Mouse (Mus musculus) heart, postnatal 36 days (tissue): Measurements from ENCODE around the gene Rpl41. TPM values are rescaled to one million over a fixed set of nuclear protein-coding genes. Genes with fewer than 3 reads are reported as not detected.

Experiments
- DNase-seq, 2 experiments: peaks; one replicate each; pipeline ENCODE4 v3.0.0; 2021 to 2022
- intact Hi-C: fragments of 180-260 bp; cut with DNase I; formaldehyde crosslinking; loops from one replicate; pipeline ENCODE4 v1.15.1; 2025
- total RNA-seq, 2 experiments: library from RNA; stranded (reverse); gene quantifications; 2 replicates each; pipeline ENCODE4 v1.2.3; 2021

Gene Rpl41
- 1,000 to 10,000 TPM; 1,509 to 1,535 TPM for total RNA-seq

- peak; percentile 89 to 90 for DNase-seq
- intact Hi-C loops: loop anchor here (5.0 kb wide), 1 partner anchor 137 kb away; the partner anchor contains the start of genes Nabp2 and Rnf41
These were observed at the start of gene Rpl41 for GRCm38 (mm10) chr10:128548947-128549681. Gene Rpl41, minus strand, starts transcription at chr10:128549305.

DNA sequence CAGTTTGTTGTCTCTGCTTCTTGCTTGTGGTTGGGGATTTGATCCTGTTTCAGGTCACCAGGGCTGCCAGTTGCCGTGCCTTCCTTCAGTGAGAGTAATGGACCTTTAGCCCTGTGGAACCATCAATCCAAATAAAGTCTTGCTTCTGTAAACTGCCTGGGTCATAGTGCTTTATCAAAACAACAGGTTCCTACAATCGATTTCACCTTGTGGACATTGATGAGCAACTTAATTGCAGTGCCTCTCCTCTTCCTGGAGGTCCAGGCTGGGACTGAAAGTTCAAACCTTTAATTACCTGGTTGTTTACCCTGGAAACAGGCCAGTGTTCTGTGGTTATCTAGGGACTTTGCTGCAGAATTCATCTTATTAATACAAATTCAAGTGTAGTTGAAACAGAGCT lies 49.4 kb upstream of the Rpl41 start:
- no peak for DNase-seq
- intact Hi-C loops: no loop called here

GRCm38 (mm10) chr10:128592797-128593196 lies 43.7 kb upstream of the Rpl41 start:
- DNase-seq: no peak
- intact Hi-C loops: loop anchor here (5.0 kb wide), 1 partner anchor 40 kb away; no protein-coding TSS in a partner anchor

GRCm38 (mm10) chr10:128591436-128591835 lies 42.3 kb upstream of the Rpl41 start:
- intact Hi-C loops: loop anchor here (5.0 kb wide), 1 partner anchor 39 kb away; no protein-coding TSS in a partner anchor
- DNase-seq: no peak

DNA sequence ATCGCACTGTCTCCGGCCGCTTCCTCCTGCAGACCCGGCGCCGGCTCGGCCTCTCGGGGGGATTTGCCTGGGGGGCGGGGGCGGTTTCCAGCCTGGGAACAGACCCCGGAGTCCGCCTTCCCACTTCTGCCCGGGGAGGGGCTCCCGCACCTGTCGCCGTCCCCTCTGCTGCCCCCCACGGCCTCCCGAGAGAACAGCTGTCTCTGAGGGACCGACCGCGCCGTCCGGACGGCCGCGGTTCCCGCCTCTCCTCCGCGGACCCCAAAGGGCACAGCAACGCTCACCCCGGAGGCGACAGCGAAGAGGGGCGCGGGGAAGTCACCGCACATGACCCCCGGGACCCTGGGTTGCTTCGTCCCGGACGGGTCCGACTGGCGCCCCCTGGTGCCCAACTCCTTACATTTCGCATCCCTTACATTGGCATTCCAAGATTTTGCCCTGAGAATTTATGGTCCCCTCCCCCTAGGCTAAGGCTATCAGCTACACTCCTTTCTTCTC lies 41.1 kb upstream of the Rpl41 start:
- intact Hi-C loops: loop anchor here (5.0 kb wide), 1 partner anchor 38 kb away; no protein-coding TSS in a partner anchor
- DNase-seq: peak; percentile 66 to 73

DNA sequence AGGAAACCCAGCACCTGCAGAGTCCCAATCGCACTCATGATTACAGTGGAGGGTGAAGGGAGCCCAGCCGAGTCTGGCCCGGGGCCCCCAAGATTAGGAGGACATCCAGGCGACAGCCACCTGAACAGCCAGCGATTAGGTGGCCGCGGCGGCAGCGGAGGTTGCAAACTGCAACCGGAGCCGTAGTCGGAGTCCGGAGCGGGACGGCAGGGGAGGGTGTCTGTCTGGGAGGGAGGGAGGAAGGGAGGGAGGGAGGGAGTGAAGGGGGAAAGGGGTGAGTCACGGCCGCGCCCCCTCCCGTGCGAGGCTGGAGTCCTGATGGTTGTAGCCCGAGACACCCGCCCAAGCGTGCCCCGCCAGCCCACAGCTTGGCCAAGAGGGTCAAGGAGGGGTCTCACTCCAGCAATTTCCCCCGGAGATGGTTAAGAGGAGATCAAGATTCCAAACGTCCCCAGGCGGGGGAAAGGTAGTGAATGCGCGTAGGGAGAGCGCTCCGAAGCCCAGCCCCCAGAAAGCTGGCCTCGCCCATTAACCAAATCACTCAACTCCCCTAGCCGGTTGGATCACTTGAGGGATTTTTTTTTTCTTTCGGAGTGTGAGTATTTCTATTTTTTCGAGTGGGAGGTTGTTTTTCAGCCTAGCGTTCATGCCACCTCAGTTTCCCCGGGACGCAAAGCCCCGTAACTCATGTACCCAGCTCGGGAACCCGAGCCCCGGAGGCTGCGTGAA lies 40.5 kb upstream of the Rpl41 start, which contains the start of gene Erbb3:
TSS of gene Erbb3 (minus strand) at position 189 of the 729 bp plus-strand sequence.
- peak; percentile 42 to 52 for DNase-seq
- intact Hi-C loops: loop anchor here (5.0 kb wide), 1 partner anchor 37 kb away; no protein-coding TSS in a partner anchor

- intact Hi-C loops: no loop called here
These were observed 39.8 kb upstream of the Rpl41 start for GRCm38 (mm10) chr10:128588775-128589463.

DNA sequence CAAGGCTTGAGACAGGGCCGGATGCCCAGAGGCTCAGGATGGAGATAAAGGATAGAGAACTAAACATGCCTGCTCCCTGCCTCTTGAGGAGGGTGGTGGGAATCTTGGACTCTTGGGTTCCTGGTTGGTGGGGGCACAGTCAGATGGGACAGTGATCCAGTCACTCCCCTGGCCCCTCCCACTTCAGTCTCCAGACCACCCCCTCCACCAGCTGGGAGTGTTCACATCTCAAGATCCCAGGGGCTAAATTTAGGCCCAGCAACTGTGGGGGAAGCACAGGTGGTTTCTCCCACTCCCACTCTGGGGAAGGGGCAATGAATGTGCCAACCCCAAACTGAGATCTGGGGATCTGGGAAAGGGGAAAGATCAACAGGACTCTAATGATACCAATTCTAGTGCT lies 39.0 kb upstream of the Rpl41 start:
- intact Hi-C loops: no loop called here

More at GRCm38 (mm10) chr10:128588775-128589463, 39.8 kb upstream of the Rpl41 start:
- DNase-seq: no peak

GRCm38 (mm10) chr10:128587697-128588096 lies 38.6 kb upstream of the Rpl41 start:
- intact Hi-C loops: no loop called here
- no peak for DNase-seq

More for the DNA sequence above, 39.0 kb upstream of the Rpl41 start:
- no peak for DNase-seq

DNA sequence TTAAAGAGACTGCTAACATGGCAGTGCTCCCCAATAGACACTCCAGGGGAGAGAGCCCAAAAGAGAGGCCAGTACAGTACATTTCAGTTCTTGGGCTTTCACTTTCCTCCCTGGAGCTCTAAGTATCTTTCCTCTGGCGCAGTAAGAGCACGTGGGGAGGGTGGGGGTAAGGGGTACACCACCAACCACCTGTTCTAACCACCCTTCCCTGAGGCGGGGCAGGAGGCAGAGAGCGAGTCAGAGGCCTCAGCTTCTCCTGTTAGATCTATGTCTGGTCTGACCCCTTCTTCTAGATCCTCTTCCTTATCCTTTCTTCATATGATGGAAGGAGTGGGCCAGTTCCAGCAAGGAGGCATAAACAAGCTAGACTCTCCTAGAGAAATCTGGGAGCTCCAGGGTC lies 38.0 kb upstream of the Rpl41 start:
- DNase-seq: no peak
- intact Hi-C loops: no loop called here

- no peak for DNase-seq
- intact Hi-C loops: no loop called here
These were observed 37.4 kb upstream of the Rpl41 start for GRCm38 (mm10) chr10:128586546-128586945.

DNA sequence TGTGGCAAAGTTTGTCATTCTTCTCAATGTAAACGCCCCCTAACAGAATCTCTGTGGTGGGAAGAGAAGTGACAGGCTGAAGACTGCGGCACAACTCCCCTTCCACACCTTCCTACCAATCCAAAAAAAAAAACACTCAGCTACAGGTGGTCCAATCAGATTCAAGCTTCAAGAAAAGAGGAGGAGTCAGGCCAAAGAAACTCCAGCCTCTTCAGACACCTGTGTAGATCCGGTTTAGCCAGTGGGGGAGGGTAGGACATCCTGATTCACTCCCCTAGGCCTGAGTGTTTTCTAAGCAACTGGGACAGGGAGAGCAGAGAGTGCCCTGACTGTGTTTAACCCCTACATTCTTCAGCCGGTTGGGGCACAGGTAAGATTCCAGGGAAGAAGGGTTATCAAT lies 35.3 kb upstream of the Rpl41 start:
- intact Hi-C loops: no loop called here
- no peak for DNase-seq

DNA sequence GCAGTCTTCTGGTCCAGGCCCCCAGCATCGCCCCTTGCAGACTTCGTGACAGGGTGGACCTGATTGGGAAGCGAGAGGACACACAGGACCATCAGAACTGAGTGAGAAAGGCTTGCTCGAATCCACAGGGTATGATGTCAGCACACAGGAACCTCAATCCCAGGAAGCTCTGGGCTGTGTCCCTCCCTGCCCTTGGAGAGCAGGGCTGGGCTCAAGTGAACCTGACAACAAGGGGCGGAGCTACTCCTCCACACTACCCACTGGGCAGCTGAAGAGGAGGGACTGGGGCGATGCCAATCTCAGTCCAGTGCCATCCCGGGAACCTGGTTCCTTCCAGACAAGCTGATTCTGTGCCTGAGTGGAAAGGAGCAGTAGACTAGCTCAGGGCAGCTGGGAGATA lies 34.5 kb upstream of the Rpl41 start:
- intact Hi-C loops: loop anchor here (2.0 kb wide), 1 partner anchor 17 kb away; no protein-coding TSS in a partner anchor
- peak; percentile 44 to 51 for DNase-seq

DNA sequence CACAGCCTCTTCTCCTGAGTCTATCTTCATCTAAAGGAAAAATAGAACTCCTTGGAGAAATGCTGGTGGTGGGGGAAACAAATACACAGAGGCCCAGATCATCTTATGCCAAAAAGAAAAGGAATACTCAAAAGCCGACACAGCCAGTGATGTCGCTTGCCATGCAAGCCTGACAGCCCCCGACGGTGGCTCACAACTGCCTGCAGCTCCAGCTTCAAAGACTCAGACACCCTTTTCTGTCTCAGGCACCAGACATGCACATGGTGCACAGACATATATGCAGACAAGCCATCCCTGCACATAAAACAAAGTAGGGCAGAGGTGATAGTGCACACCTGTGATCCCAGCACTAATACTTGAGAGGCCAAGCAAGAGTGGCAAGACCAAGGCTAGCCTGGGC lies 30.6 kb upstream of the Rpl41 start:
- intact Hi-C loops: no loop called here
- DNase-seq: no peak

DNA sequence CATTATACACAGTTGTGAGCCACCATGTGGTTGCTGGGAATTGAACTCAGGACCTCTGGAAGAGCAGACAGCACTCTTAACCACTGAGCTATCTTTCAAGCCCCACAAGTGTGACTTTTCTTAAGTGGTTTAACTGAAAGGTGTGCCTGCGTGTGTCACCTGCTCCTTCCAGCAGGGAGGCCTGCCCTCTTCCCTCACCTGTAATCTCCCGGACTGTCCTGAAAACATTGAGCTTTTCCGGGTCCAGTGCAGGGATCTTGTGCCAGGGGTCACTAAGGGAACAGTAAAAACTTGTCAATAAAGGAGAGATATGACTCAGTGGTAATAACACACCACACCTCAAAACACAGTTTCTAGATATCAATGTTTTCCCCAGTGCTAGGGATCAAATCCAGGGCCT lies 30.2 kb upstream of the Rpl41 start:
- no peak for DNase-seq
- intact Hi-C loops: no loop called here

DNA sequence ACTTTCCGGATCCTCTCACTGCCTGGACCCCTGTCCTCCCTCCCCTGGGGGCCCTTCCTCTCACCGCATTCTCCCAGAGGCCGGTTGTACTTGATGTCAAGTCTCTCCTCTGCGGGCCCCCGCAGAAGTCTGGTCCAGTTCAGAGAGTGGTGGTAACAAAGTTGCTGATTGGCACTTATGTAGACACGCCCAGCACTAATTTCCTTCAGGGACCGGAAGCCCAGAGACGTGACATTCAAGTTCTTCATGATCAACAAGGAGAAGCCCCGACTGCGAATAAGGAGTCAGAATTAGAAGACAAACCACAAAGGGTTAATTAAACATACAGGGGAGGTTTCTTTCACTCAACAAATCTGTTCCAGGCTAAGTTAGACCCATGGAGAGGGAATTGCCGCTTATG lies 29.2 kb upstream of the Rpl41 start:
- intact Hi-C loops: no loop called here
- DNase-seq: no peak

- intact Hi-C loops: no loop called here
- no peak for DNase-seq
These were observed 26.0 kb upstream of the Rpl41 start for GRCm38 (mm10) chr10:128575063-128575462.

DNA sequence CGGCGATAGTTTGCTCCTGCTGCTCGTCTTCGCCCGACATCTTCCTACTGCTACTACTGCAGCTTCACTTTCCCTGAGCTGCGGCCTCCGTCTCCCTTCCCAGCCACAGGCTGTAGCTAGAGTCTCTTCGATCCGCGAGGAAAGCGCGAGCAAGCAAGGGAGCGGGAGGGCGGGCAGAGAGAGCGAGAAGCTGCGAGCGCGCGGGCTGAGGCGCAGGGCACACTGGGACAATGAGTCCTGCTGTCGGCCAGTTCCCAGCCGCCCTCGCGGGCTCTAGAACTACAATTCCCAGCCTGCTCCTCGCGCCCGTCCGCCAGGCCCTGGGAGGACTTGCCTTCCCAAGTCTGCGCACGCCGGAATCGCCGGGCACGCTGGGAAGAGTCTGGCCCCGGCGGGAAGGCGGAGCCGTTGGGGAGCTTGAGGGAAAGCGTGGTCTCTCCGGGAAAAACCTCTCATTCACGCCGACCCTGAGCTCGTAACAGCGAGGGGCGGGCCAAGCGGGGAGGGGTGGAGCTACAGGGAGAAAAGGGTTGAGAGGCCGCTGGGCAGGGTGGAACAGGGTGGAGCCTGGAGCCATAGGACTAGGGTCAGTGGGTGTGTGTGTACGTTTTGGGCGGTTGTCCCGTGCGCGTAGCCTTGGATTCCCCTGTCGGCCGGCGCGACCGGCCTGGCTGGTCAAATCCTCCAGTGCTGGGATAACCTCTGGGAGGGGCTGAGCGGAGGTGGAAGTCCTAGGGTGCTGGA lies 16.9 kb upstream of the Rpl41 start, which contains the start of gene Pa2g4:
TSS of gene Pa2g4 (minus strand) at position 200 of the 744 bp plus-strand sequence.
- intact Hi-C loops: loop anchor here (1.0 to 5.0 kb wide), 5 partner anchors 16 to 106 kb away; partner anchors contain the start of genes Rps26 and Suox
- DNase-seq: peak; percentile 96 to 97

DNA sequence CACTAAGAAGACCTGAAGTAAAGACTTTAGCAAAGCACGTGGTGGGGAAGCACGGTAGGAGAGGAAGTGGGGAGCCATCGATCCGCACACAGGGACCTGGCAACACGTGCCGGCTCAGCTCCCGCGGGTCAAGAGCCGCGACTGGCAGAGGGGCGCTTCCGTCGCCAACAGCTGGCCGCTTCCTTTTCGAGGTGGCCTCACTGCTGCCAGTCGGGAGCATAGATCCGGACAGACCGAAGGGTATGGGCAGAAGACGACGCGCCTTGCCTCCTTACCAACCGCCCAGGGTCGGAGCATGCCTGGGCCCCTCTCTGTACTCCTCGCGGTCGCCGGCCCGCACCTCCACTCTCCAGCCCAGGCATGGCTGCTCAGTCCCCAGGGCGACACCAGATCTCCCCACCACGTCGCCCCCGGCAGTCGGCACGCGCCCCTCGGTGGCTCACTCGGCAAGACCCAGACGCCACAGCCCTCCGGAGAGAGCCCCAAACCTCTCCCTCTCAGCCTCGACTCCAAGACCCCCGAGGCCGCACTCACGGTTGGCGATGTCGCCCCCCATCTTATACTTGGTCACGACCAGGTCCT lies 16.2 kb upstream of the Rpl41 start:
- intact Hi-C loops: loop anchor here (1.0 to 5.0 kb wide), 3 partner anchors 15 to 107 kb away; partner anchors contain the start of gene Suox
- DNase-seq: peak in 1 of 2 experiments; percentile 16
